Mouse (Mus musculus) intestine, embryonic 14.5 days (tissue): ENCODE data around the gene 9230104L09Rik. TPM values are rescaled to one million over a fixed set of nuclear protein-coding genes. Genes with fewer than 3 reads are reported as not detected.

Experiments
- ATAC-seq: fragments of 200-750 bp; cut with Nextera tagmentation; replicated peaks from 2 replicates; pipeline ENCODE4 v1.8.0; 2017; ENCODE audit warnings: low read depth, moderate number of reproducible peaks, moderate TSS enrichment, moderate library complexity; ENCODE audit not compliant: low FRiP score, low TSS enrichment
- DNase-seq: peaks from one replicate; pipeline ENCODE4 v3.0.0-alpha.2; 2018; ENCODE audit warnings: low spot score
- H3K27ac ChIP-seq: fragments of 300-500 bp; sonication (generic); 2 replicates; pipeline ENCODE4 v1.5.1; 2014; ENCODE audit warnings: low read depth, mild to moderate bottlenecking, control low read depth
- H3K27me3 ChIP-seq: fragments of 300-500 bp; sonication (generic); replicated peaks from 2 replicates; pipeline ENCODE4 v1.6.1; 2014; ENCODE audit warnings: low read length, control low read depth; ENCODE audit not compliant: control insufficient read depth, insufficient read depth
- H3K36me3 ChIP-seq: fragments of 300-500 bp; sonication (generic); 2 replicates; pipeline ENCODE4 v1.6.1; 2014; ENCODE audit warnings: low read length, control low read depth; ENCODE audit not compliant: control insufficient read depth, insufficient read depth
- H3K4me1 ChIP-seq: fragments of 300-500 bp; sonication (generic); replicated peaks from 2 replicates; pipeline ENCODE4 v1.6.1; 2014; ENCODE audit warnings: low read length, control low read depth, mixed read lengths; ENCODE audit not compliant: control insufficient read depth, insufficient read depth
- H3K4me2 ChIP-seq: fragments of 300-500 bp; sonication (generic); 2 replicates; pipeline ENCODE4 v1.6.1; 2014; ENCODE audit warnings: low read length
- H3K4me3 ChIP-seq: fragments of 300-500 bp; sonication (generic); 2 replicates; pipeline ENCODE4 v1.5.1; 2014; ENCODE audit warnings: low read depth, low read length, control low read depth, mixed read lengths
- H3K9ac ChIP-seq: fragments of 300-500 bp; sonication (generic); 2 replicates; pipeline ENCODE4 v1.6.1; 2014; ENCODE audit warnings: mild to moderate bottlenecking, low read length
- H3K9me3 ChIP-seq: fragments of 300-500 bp; sonication (generic); 2 replicates; pipeline ENCODE4 v1.6.1; 2016; ENCODE audit warnings: low read length, control low read depth; ENCODE audit not compliant: control insufficient read depth
- WGBS: fragments of 180-500 bp; shearing (Covaris S2); extraction: QIAGEN DNeasy Blood & Tissue Kit; methylation state at CpG from one replicate; pipeline ENCODE4 v1.1.7; 2014; 5-methylcytosine and 5-hydroxymethylcytosine counted together
- polyA plus RNA-seq: library from polyadenylated mRNA; unstranded; fragments of >200 nt; fragmentation: Nextera tagmentation; extraction: Ambion mirVana; gene quantifications from 2 replicates; pipeline ENCODE4 v1.2.1, GENCODE M21; 2014

9230104L09Rik gene
- polyA plus RNA-seq, 1 experiment from 2014 or later = not detected

DNA sequence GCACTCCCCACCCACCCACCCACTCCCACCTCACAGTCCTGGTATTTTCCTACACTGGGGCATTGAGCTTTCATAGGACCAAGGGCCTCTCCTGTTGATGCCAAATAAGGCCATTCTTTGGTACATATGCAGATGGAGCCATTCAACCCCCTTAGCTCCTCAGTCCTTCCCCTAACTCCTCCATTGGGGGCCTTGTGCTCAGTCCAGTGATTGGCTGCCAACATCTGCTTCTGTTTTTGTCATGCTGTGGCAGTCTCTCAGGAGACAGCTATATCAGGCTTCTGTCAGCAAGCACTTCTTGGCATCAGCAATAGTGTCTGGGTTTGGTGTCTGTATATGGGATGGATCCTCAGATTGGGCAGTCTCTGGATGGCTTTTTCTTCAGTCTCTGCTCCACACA lies 19.9 kb upstream of the 9230104L09Rik start:
- no peak overlapping the region for H3K4me2 ChIP-seq
- no peak overlapping the region for H3K9ac ChIP-seq
- no peak overlapping the region for H3K27ac ChIP-seq
- no peaks in the 10 kb centered on the region for H3K9me3 ChIP-seq
- H3K4me1 ChIP-seq = no peaks in the 10 kb centered on the region
- no peaks in the 10 kb centered on the region for H3K27me3 ChIP-seq
- no peak for ATAC-seq
- no peak overlapping the region for H3K4me3 ChIP-seq
- H3K36me3 ChIP-seq = no peaks in the 10 kb centered on the region
- DNase-seq = no peak

DNA sequence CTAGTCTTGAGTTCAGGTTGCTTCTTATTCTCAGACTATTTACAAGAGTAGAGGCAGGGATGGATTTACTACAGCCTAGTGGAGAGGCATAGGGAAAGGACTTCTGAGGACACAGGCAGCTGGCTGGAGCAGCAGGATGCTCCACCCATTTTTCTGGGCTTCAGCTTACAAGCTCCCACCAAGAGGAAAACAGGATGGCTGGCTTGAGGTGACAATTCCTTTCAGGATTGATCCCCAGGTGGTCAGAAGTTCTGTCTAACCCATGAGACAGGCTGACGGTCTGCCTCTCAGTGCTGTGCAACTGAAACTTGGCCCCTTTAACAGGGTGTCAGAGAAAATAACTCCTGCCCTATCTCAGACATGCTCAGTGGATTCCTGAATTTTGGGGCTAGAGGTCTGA lies 14.4 kb upstream of the 9230104L09Rik start:
- DNase-seq = no peak
- no peak overlapping the region for H3K4me3 ChIP-seq
- H3K27me3 ChIP-seq = no peaks in the 10 kb centered on the region
- H3K9ac ChIP-seq = no peak overlapping the region
- no peak overlapping the region for H3K27ac ChIP-seq
- 80% methylated on average over 1 of the region's 1 CpGs for WGBS
- no peaks in the 10 kb centered on the region for H3K9me3 ChIP-seq
- ATAC-seq = no peak
- H3K36me3 ChIP-seq = no peaks in the 10 kb centered on the region
- H3K4me1 ChIP-seq = peaks cover 25% of the 10 kb centered on the region
- H3K4me2 ChIP-seq = no peak overlapping the region

DNA sequence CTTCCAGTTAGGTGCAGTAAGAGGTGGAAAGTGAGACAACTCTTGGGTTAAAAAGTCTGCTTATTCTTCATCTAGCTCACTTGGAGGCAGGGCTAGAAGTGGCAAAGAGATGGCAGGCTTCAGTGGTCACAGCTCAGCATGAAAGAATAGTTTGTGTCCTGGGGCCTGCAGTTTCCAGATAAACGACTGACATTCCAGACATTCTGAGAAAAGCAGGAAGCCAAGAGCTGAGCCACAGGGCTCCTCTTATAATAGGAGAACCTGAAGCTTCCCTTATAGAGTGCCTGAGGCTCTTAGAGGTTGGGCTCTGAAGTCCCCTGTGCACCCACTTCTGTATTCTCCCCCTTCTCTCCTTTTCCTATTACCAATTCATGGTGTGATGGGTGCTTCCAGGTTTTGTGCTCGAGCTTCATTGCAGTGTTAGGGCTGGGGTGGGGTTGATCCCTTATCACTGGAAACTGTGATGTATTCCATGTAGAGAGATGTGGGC lies 13.8 kb upstream of the 9230104L09Rik start:
- WGBS = 7% methylated on average over 2 of the region's 2 CpGs
- Histone ChIP-seq H3K4me2 (no peak overlapping the region), H3K27me3 (no peaks in the 10 kb centered on the region), H3K27ac (no peak overlapping the region), H3K36me3 (no peaks in the 10 kb centered on the region), H3K4me3 (no peak overlapping the region), H3K9ac (no peak overlapping the region), H3K4me1 (peaks cover 31% of the 10 kb centered on the region), H3K9me3 (no peaks in the 10 kb centered on the region)
- no peak for ATAC-seq
- no peak for DNase-seq

DNA sequence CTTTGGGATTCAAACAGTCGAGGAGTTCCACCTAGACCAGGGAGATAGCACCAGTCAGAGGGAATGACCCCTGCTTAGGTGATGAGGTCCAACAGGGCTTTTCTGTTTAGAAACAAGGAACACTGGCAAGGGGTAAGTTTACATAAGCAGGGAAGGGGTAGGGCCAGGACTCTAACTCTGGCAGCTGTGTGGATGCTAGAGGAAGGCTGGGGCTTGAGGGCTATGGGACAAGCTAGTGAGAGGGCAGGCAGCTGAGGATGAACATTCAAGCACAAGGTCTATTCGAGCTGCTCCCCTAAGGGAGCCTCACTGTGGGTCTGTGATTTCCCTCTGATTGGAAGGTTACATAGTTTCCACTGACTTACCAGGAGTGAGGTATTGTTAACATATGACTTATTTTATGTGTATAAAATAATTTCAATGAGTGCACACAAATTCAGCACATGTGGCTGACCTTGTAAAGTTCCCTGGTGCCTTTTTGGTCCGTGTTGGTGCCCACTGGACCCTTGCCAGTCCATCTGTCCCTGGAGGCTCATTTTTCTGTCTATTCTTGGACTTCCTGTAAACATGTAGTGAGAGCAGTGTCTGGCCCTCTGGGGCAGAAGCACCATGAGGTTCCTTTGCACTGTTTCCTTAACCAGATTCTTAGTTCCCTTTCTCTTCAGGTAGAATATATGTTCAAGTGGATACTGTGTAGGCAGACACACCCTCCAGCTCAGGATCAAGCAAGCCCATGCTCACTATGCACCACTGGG lies 12.4 kb upstream of the 9230104L09Rik start:
- 16% methylated on average over 3 of the region's 3 CpGs for WGBS
- Histone ChIP-seq H3K27me3 (no peaks in the 10 kb centered on the region), H3K4me3 (no peak overlapping the region), H3K9ac (no peak overlapping the region), H3K4me2 (no peak overlapping the region), H3K27ac (peak overlapping the region; percentile 43; the same call in 1 of the 2 replicates), H3K9me3 (no peaks in the 10 kb centered on the region), H3K36me3 (peaks cover 2% of the 10 kb centered on the region), H3K4me1 (peaks cover 41% of the 10 kb centered on the region)
- ATAC-seq (no peak), DNase-seq (no peak)

DNA sequence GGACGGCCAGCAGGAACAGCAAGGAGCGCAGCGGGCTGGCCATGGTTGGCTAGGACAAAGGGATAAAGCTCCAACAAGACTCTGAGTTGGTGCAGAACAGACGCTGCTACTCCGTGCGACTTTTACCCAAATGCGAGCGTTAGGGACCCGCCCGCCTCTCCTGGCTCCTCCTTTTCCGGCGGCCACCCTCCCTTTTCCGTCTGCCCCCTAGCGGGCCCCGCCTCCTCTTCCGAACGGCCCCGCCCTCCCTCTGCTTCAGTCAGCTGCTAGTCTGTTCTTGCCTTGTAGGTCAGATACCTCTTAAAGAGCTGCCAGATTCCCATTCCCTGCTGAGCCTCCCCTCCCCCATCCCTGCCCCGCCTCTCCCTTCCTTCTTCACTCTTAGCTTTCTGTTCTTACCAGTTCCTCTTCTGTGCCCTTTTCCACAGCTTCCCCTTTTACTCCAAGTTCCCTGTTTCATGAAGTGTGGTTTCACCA lies 10.5 kb upstream of the 9230104L09Rik start, which contains the start of gene Cst3:
Gene Cst3, minus strand, starts transcription at position 358 of the 477 bp plus-strand sequence.
- Histone ChIP-seq H3K4me3 (peak within 1 kb of the TSS; percentile 96), H3K9ac (peak within 1 kb of the TSS; percentile 87), H3K27ac (peak within 1 kb of the TSS; percentile 86), H3K4me2 (peak within 1 kb of the TSS; percentile 80), H3K9me3 (no peaks in the 10 kb centered on the region), H3K4me1 (peaks cover 41% of the 10 kb centered on the region), H3K36me3 (peaks cover 18% of the 10 kb centered on the region), H3K27me3 (no peaks in the 10 kb centered on the region)
- WGBS = 0% methylated on average over 19 of the region's 19 CpGs
- ATAC-seq (peak; percentile 96), DNase-seq (peak; percentile 94)

DNA sequence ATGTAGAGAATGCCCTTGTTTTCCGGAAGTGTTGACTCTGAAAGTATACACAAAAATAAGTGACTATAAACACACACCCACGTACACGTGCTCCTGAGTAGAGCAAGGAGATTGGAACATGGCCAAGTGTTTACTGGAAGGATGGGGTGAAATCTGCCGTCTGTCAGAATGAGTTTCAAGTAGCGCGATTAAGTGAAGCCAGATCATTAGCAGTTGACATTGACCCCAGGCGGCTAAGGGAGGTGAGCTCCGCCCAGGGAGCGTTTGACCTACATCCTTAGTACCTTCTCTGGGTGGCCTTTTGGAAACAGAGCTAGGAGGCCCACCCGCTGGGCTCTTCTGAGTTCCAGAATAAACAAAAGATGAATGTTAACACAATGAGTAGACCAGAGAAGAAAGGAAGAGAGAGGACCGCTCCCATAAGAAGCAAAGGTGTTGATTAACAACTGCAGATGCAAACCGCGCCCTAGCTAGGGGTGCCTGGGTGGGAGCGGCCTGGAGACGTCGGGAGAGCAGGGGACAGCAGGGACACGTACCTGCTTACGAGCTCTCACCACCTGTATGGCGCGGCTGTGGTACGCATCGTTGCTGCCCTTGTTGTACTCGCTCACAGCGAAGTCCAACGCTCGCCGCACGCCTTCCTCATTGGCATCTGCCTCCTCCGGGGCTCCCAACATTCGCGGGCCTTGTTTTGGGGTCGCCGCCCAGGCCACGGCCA lies 9.9 kb upstream of the 9230104L09Rik start:
- no peak for DNase-seq
- peak; percentile 77 for ATAC-seq
- WGBS = under 1% methylated on average over 34 of the region's 34 CpGs

DNA sequence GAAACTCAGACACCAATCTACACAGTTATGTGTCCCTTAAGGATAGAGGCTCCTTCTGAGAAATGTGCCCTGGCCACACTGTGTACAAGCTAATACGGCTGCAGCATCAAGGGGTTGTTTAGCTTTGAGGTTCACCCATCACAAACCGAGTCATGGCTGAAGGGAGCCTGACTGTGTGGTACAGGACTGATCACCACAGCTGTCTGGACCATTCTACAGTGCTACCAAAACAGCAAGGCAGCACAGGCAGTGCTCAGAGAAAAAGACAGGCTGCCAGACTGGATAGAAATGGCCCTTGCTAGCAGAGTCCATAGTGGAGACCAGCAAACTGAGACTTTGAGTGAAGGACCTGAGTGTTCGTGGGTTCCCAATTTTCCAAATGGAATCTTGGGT lies 9.4 kb upstream of the 9230104L09Rik start:
- Histone ChIP-seq H3K9ac (peak overlapping the region; percentile 87), H3K4me3 (peak overlapping the region; percentile 96), H3K36me3 (peaks cover 18% of the 10 kb centered on the region), H3K9me3 (no peaks in the 10 kb centered on the region), H3K27ac (0 out of 2 replicates have a peak overlapping the region, but pooled peaks have one; percentile 23), H3K4me2 (peak overlapping the region; percentile 80), H3K27me3 (no peaks in the 10 kb centered on the region), H3K4me1 (peaks cover 41% of the 10 kb centered on the region)
- WGBS = 30% methylated on average over 3 of the region's 3 CpGs
- DNase-seq = peak; percentile 52
- ATAC-seq = no peak

More for the DNA sequence above, 9.9 kb upstream of the 9230104L09Rik start:
- Histone ChIP-seq H3K27ac (peak overlapping the region; percentile 86), H3K9ac (peak overlapping the region; percentile 87), H3K4me2 (peak overlapping the region; percentile 80), H3K9me3 (no peaks in the 10 kb centered on the region), H3K4me1 (peaks cover 41% of the 10 kb centered on the region), H3K36me3 (peaks cover 18% of the 10 kb centered on the region), H3K4me3 (peak overlapping the region; percentile 96), H3K27me3 (no peaks in the 10 kb centered on the region)

DNA sequence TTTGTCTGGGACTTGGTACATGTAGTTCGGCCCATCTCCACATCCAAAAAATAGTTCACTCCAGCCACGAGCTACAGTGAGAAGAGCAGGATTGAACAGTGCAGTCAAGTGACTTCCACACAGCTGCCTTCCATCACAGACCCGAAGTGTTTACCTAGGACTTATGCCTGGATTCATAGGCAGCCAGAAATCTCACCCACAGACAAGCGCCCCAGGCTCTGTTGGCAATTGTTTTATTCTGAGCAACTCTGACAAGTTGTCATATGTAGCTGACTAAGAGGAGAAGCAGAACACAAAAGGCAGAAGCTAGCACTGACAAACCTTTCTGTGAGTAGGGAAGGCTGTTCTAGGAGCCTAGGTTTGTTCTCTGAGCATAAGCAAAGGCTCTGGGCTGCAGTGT lies 8.0 kb upstream of the 9230104L09Rik start:
- peak overlapping the region; percentile 96; the same call in 1 of the 2 replicates for H3K4me3 ChIP-seq
- ATAC-seq (0 out of 2 replicates have a peak, but pooled peaks have one; percentile 14), DNase-seq (no peak)
- no peak overlapping the region for H3K9ac ChIP-seq
- H3K4me1 ChIP-seq = peaks cover 31% of the 10 kb centered on the region
- peak overlapping the region; percentile 80 for H3K4me2 ChIP-seq
- H3K27ac ChIP-seq = peak overlapping the region; percentile 40; the same call in 1 of the 2 replicates
- H3K27me3 ChIP-seq = no peaks in the 10 kb centered on the region
- WGBS = 33% methylated on average over 4 of the region's 4 CpGs
- peaks cover 18% of the 10 kb centered on the region for H3K36me3 ChIP-seq
- H3K9me3 ChIP-seq = no peaks in the 10 kb centered on the region
